Mouse (Mus musculus) ovary, adult 2 months (tissue): ENCODE measurements around the gene Siglecf. TPM values are rescaled to one million over a fixed set of nuclear protein-coding genes. Genes with fewer than 3 reads are reported as not detected.

Experiments used
- polyA plus RNA-seq: library from polyadenylated mRNA; depleted of rRNA; stranded (reverse); fragments of >200 nt; gene quantifications from 2 replicates; pipeline ENCODE4 v1.2.3, GENCODE M21; 2012; rRNA removed

Siglecf gene
- 0.32 and 0.59 TPM in 2 replicates for polyA plus RNA-seq

GRCm38 (mm10) chr7:43351154-43351553, at the start of gene Siglecf:
TSS of gene Siglecf (plus strand) at chr7:43351341.

DNA sequence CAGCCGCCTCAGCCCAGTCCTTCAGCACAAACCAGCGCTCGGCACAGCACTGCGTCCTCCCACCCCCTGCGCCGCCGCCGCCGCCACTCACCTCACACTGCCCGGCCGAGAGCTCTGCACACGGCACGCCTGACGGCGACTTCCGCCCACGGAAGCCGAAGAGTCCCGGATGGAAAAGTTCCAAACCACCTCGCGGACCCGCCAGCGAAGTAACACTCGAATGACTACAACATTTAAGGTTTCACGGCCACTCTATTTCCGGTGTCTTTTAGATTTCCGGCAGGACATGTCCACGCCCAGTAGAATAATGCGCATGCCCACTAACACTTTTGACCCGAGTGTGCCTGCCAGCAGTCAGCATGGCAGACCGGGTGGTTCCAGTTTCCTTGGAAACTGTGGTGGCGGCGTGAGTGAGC, 38.1 kb upstream of the Siglecf start, which contains the start of gene Zfp715:
Gene Zfp715, minus strand, starts transcription at position 282 of the 416 bp plus-strand sequence.

DNA sequence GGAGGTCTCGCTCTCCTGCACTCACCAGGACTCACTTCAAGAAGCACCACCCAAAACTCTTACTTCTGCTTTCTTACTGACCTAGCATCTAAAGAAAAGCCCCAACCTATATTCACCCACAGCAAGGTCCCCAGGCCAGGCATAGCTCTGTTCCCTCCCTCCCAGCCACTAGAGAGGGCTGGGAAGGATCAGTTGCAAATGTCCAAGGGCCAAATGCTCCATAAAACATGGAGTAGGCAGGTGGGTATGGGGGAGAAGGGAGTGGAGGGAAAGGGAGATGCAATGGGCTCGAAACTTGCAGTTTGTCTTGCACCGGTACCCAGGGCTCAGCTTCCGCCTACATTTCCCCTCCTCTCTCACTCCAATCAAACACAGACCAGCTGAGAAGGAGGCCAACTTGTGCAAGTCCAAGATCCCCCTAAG, 57.0 kb downstream of the Siglecf start, which contains the start of gene Siglecg:
Gene Siglecg, plus strand, starts transcription at position 74 of the 423 bp plus-strand sequence.

Other genes starting within 250 kb of the Siglecf start
- 0.05 TPM in 1 of 2 replicates, not detected in the other for gene Zfp936, start 237.1 kb upstream of the Siglecf start, polyA plus RNA-seq
- 2.2 and 3.1 TPM in 2 replicates for gene Zfp715, start 38.0 kb upstream of the Siglecf start, polyA plus RNA-seq
- gene Siglecg, start 56.9 kb downstream of the Siglecf start, polyA plus RNA-seq: 3.3 and 3.4 TPM in 2 replicates
- gene Lim2, start 76.3 kb downstream of the Siglecf start, polyA plus RNA-seq: not detected in 2 replicates
- 3.6 and 4.3 TPM in 2 replicates for gene Nkg7, start 85.7 kb downstream of the Siglecf start, polyA plus RNA-seq
- not detected in 2 replicates for gene Cldnd2, start 89.4 kb downstream of the Siglecf start, polyA plus RNA-seq
- gene Etfb, start 92.7 kb downstream of the Siglecf start, polyA plus RNA-seq: 66.7 and 91.3 TPM in 2 replicates
- gene Gm45233, start 92.8 kb downstream of the Siglecf start, polyA plus RNA-seq: 1.4 and 1.9 TPM in 2 replicates
- gene Vsig10l, start 111.8 kb downstream of the Siglecf start, polyA plus RNA-seq: 11.4 and 11.9 TPM in 2 replicates
- gene Iglon5, start 138.7 kb downstream of the Siglecf start, polyA plus RNA-seq: 4.7 and 5.2 TPM in 2 replicates
- not detected in 2 replicates for gene 4931406B18Rik, start 154.6 kb downstream of the Siglecf start, polyA plus RNA-seq
- 2.1 and 6.2 TPM in 2 replicates for gene Cd33, start 193.1 kb downstream of the Siglecf start, polyA plus RNA-seq
- 1.5 and 1.6 TPM in 2 replicates for gene Zfp658, start 210.9 kb downstream of the Siglecf start, polyA plus RNA-seq
- 2.7 and 3.1 TPM in 2 replicates for gene Zfp719, start 228.3 kb downstream of the Siglecf start, polyA plus RNA-seq